13 mouse cellular contexts compared by ENCODE assay signal in genomic region chr7:83653605-83654051, GRCm38 (mm10). TPM values are rescaled to one million over a fixed set of nuclear protein-coding genes. Genes with fewer than 3 reads are reported as not detected.
DNase-seq lines count a peak whose midpoint lies in the region; ATAC-seq and TF ChIP-seq lines count a peak whose summit lies in the region.
"Had no signal": no experiment of that assay in that cellular context is flagged by ENCODE, and none has a peak within 500 bp of the region (broad histone marks: within the 10 kb centered on the region; RNA-seq: fewer than 3 reads in every experiment).

No protein-coding gene starts in this region.

- peaks cover 24% of the 10 kb centered on the region; the same call in 1 of the 2 replicates for H3K4me1 ChIP-seq in spleen, adult 2 months (ENCODE audit: control insufficient read depth, insufficient read depth, insufficient read length)
- peaks cover 39% of the 10 kb centered on the region for H3K4me1 ChIP-seq in liver, postnatal 0 days (ENCODE audit: insufficient read depth)

- peak; percentile 92 for ATAC-seq in liver, postnatal 0 days

- peaks cover 32% of the 10 kb centered on the region for H3K36me3 ChIP-seq in spleen, adult 2 months (ENCODE audit: control insufficient read depth, insufficient read depth, low read length)
- H3K36me3 ChIP-seq in liver, postnatal 0 days (replicated peaks; ENCODE audit: insufficient read depth, low read length) = peaks cover 18% of the 10 kb centered on the region

- H3K4me3 ChIP-seq in gastrocnemius, adult 2 months = peak overlapping the region; percentile 70
- peak overlapping the region; percentile 87 for H3K4me3 ChIP-seq in spleen, adult 2 months (ENCODE audit: extremely low read depth, insufficient read depth, insufficient read length)
- H3K4me3 ChIP-seq in liver, postnatal 0 days (ENCODE audit: low read depth, low read length) = peak overlapping the region; percentile 48
- H3K4me3 ChIP-seq: layer of hippocampus, adult 2 months had no signal

- H3K9ac ChIP-seq in liver, postnatal 0 days (replicated peaks) = peak overlapping the region; percentile 40
- H3K9ac ChIP-seq: lung, embryonic 14.5 days had no signal

- intact Hi-C loops in gastrocnemius, adult 2 months (cut with DNase I) = no loop called here

- peak; percentile 62; the same call in 1 of the 2 replicates for TF ChIP-seq EP300 in liver, postnatal 0 days (IDR thresholded peaks at IDR 0.05; ENCODE audit: low read depth)

- no peaks in the 10 kb centered on the region for H3K27me3 ChIP-seq in spleen, adult 2 months (ENCODE audit: control insufficient read depth, insufficient read depth, low read length)
- no peaks in the 10 kb centered on the region for H3K27me3 ChIP-seq in liver, postnatal 0 days (ENCODE audit: insufficient read depth, low read length)

- no peak for TF ChIP-seq CTCF in gastrocnemius, adult 2 months (IDR thresholded peaks at IDR 0.05)
- no peak for TF ChIP-seq CTCF in spleen, adult 2 months (IDR thresholded peaks at IDR 0.05; ENCODE audit: extremely low read depth, insufficient read depth, insufficient read length, insufficient replicate concordance)
- TF ChIP-seq CTCF in liver, postnatal 0 days (IDR thresholded peaks at IDR 0.05; ENCODE audit: low read depth) = no peak

- peak overlapping the region; percentile 54 for H3K4me2 ChIP-seq in liver, postnatal 0 days (ENCODE audit: low read depth, low read length)

- 13% methylated on average over 2 of the region's 2 CpGs for WGBS in spleen, adult 2 months
- WGBS in liver, postnatal 0 days (ENCODE audit: insufficient replicate concordance) = 32% methylated on average over 2 of the region's 2 CpGs

- no peak for TF ChIP-seq POLR2A in spleen, adult 2 months (IDR thresholded peaks at IDR 0.05; ENCODE audit: low read depth, low read length)

- no peak for DNase-seq in gastrocnemius, adult 2 months
- no peak for DNase-seq in gastrocnemius, postnatal 25 days
- DNase-seq in spleen, adult 2 months (ENCODE audit: low read depth in 1 of 2, low spot score in 2 of 2) = no peak
- DNase-seq in spleen, adult 18-20 months = no peak
- DNase-seq in liver, postnatal 0 days = no peak
- DNase-seq in layer of hippocampus, adult 9-10 months (ENCODE audit: low spot score) = no peak
- no peak for DNase-seq in frontal cortex, postnatal 25 days (ENCODE audit: low spot score in 2 of 2)
- DNase-seq in retina, postnatal 1 day = no peak
- DNase-seq: cerebellum, adult 9-10 months; lung, embryonic 14.5 days; midbrain, embryonic 14.5 days; right cerebral cortex, postnatal 14 days had no signal

- H3K27ac ChIP-seq in gastrocnemius, adult 2 months = peak overlapping the region; percentile 73; the same call in 1 of the 2 replicates
- peak overlapping the region; percentile 96 for H3K27ac ChIP-seq in spleen, adult 2 months (ENCODE audit: insufficient read depth, low read length)
- H3K27ac ChIP-seq in liver, postnatal 0 days (ENCODE audit: low read depth) = peak overlapping the region; percentile 67
- H3K27ac ChIP-seq: layer of hippocampus, adult 2 months had no signal

- no peaks in the 10 kb centered on the region; the same call in 1 of the 2 replicates for H3K9me3 ChIP-seq in liver, postnatal 0 days (ENCODE audit: low read length)

RNA-seq across cellular contexts. Expression of gene Stard5, which starts 21.9 kb away (rescaled TPM):
- total RNA-seq in gastrocnemius, adult 2 months (2021) = 1 to 10 TPM; 3.7 to 4.9 TPM
- 1 to 10 TPM; 4.7 to 5.3 TPM for total RNA-seq in gastrocnemius, postnatal 25 days (2021)
- 15.6 and 18.4 TPM in 2 replicates for polyA plus RNA-seq in spleen, adult 2 months (2012; rRNA removed)
- 61.4 and 63.2 TPM in 2 replicates for polyA plus RNA-seq in liver, postnatal 0 days (2015; fragmentation: Nextera tagmentation; extraction: Ambion mirVana)
